Mouse (Mus musculus): ENCODE measurements around the gene Renbp. TPM values are rescaled to one million over a fixed set of nuclear protein-coding genes. Genes with fewer than 3 reads are reported as not detected.

Renbp gene
- total RNA-seq, 2 experiments from 2014 or later = 1.4 to 1.7 TPM

GRCm38 (mm10) chrX:73914827-73915703 is 15.6 kb downstream of the Renbp start:
- peak; percentile 94 for DNase-seq
- Histone ChIP-seq H3K4me3 (peak overlapping the region; percentile 69), H3K27ac (peak overlapping the region; percentile 90)
- TF ChIP-seq CTCF (IDR thresholded peaks at IDR 0.05) = peak; percentile 40
- intact Hi-C loops (cut with DNase I) = no loop called here

GRCm38 (mm10) chrX:73911588-73911987 is 19.1 kb downstream of the Renbp start:
- intact Hi-C loops (cut with DNase I) = no loop called here

GRCm38 (mm10) chrX:73911156-73911555 is 19.5 kb downstream of the Renbp start:
- Histone ChIP-seq H3K27ac (no peak overlapping the region), H3K4me3 (peak overlapping the region; percentile 37)
- DNase-seq = no peak
- intact Hi-C loops (cut with DNase I) = no loop called here
- TF ChIP-seq CTCF (IDR thresholded peaks at IDR 0.05) = no peak

More at GRCm38 (mm10) chrX:73911588-73911987, 19.1 kb downstream of the Renbp start:
- Histone ChIP-seq H3K4me3 (no peak overlapping the region), H3K27ac (no peak overlapping the region)
- no peak for TF ChIP-seq CTCF (IDR thresholded peaks at IDR 0.05)
- DNase-seq = no peak

GRCm38 (mm10) chrX:73910451-73910850 is 20.2 kb downstream of the Renbp start:
- DNase-seq = no peak
- H3K27ac ChIP-seq = no peak overlapping the region
- no peak for TF ChIP-seq CTCF (IDR thresholded peaks at IDR 0.05)
- no peak overlapping the region for H3K4me3 ChIP-seq
- intact Hi-C loops (cut with DNase I) = no loop called here

GRCm38 (mm10) chrX:73910049-73910448 is 20.6 kb downstream of the Renbp start:
- H3K27ac ChIP-seq = no peak overlapping the region
- TF ChIP-seq CTCF (IDR thresholded peaks at IDR 0.05) = no peak
- intact Hi-C loops (cut with DNase I) = no loop called here
- H3K4me3 ChIP-seq = no peak overlapping the region
- DNase-seq = no peak

- intact Hi-C loops (cut with DNase I) = loop anchor here (10.0 kb wide), 2 partner anchors 193 to 843 kb away; no protein-coding TSS in a partner anchor
- Histone ChIP-seq H3K27ac (no peak overlapping the region), H3K4me3 (no peak overlapping the region)
- TF ChIP-seq CTCF (IDR thresholded peaks at IDR 0.05) = peak; percentile 7; the same call in 1 of the 2 replicates
- DNase-seq = no peak
These were observed 32.7 kb downstream of the Renbp start for GRCm38 (mm10) chrX:73897959-73898358.

- peak; percentile 71 for DNase-seq
- Histone ChIP-seq H3K4me3 (no peak within 1 kb of the TSS), H3K27ac (no peak within 1 kb of the TSS)
- intact Hi-C loops (cut with DNase I) = loop anchor here (2.0 to 10.0 kb wide), 3 partner anchors 97 to 841 kb away; no protein-coding TSS in a partner anchor
- peak; percentile 65 for TF ChIP-seq CTCF (IDR thresholded peaks at IDR 0.05)
These were observed 34.9 kb downstream of the Renbp start, which contains the start of gene L1cam for GRCm38 (mm10) chrX:73895719-73896118. TSS of gene L1cam (minus strand) at chrX:73896105.

- Histone ChIP-seq H3K27ac (no peak overlapping the region), H3K4me3 (no peak overlapping the region)
- no peak for TF ChIP-seq CTCF (IDR thresholded peaks at IDR 0.05)
- intact Hi-C loops (cut with DNase I) = loop anchor here (10.0 kb wide), 2 partner anchors 188 to 838 kb away; no protein-coding TSS in a partner anchor
- DNase-seq = no peak
These were observed 37.8 kb downstream of the Renbp start for GRCm38 (mm10) chrX:73892833-73893232.

- intact Hi-C loops (cut with DNase I) = loop anchor here (10.0 kb wide), 2 partner anchors 187 to 837 kb away; no protein-coding TSS in a partner anchor
- Histone ChIP-seq H3K4me3 (no peak within 1 kb of the TSS), H3K27ac (no peak within 1 kb of the TSS)
- no peak for DNase-seq
- no peak for TF ChIP-seq CTCF (IDR thresholded peaks at IDR 0.05)
These were observed 39.0 kb downstream of the Renbp start, which contains the start of gene Avpr2 for GRCm38 (mm10) chrX:73891551-73892152. TSS of gene Avpr2 (plus strand) at chrX:73892102.

GRCm38 (mm10) chrX:73881463-73881862 is 49.2 kb downstream of the Renbp start:
- DNase-seq = no peak
- TF ChIP-seq CTCF (IDR thresholded peaks at IDR 0.05) = no peak
- no peak overlapping the region for H3K27ac ChIP-seq
- intact Hi-C loops (cut with DNase I) = no loop called here
- no peak overlapping the region for H3K4me3 ChIP-seq

- H3K4me3 ChIP-seq = peak overlapping the region; percentile 71
- intact Hi-C loops (cut with DNase I) = no loop called here
- H3K27ac ChIP-seq = no peak overlapping the region
- no peak for DNase-seq
- no peak for TF ChIP-seq CTCF (IDR thresholded peaks at IDR 0.05)
These were observed 49.6 kb downstream of the Renbp start for GRCm38 (mm10) chrX:73881036-73881427.

- no peak for TF ChIP-seq CTCF (IDR thresholded peaks at IDR 0.05)
- intact Hi-C loops (cut with DNase I) = no loop called here
- H3K4me3 ChIP-seq = peak overlapping the region; percentile 71
- H3K27ac ChIP-seq = no peak overlapping the region
- DNase-seq = peak; percentile 35
These were observed 50.2 kb downstream of the Renbp start for GRCm38 (mm10) chrX:73880194-73881035.
